Mouse (Mus musculus): ENCODE results near the gene Nhlrc2. TPM values are rescaled to one million over a fixed set of nuclear protein-coding genes. Genes with fewer than 3 reads are reported as not detected.

The Nhlrc2 gene
- polyA plus RNA-seq, 1 experiment: 1.3 TPM

- no peak for TF ChIP-seq GATA1 (IDR thresholded peaks at IDR 0.05; ENCODE audit: low read length)
- TF ChIP-seq TAL1 (IDR thresholded peaks at IDR 0.05; ENCODE audit: low read length): no peak
- H3K36me3 ChIP-seq (ENCODE audit: control insufficient read depth): no peaks in the 10 kb centered on the region
- no peaks in the 10 kb centered on the region for H3K9me3 ChIP-seq (ENCODE audit: control insufficient read depth, low read length)
- H3K27me3 ChIP-seq (ENCODE audit: control insufficient read depth): no peaks in the 10 kb centered on the region
- no peaks in the 10 kb centered on the region for H3K4me1 ChIP-seq (ENCODE audit: control insufficient read depth)
- no peak overlapping the region for H3K4me3 ChIP-seq (replicated peaks)
Measured at GRCm38 (mm10) chr19:56631017-56631416, 83.0 kb downstream of the Nhlrc2 start.

GRCm38 (mm10) chr19:56631451-56631901 lies 83.4 kb downstream of the Nhlrc2 start:
- Histone ChIP-seq H3K27me3 (ENCODE audit: control insufficient read depth) (no peaks in the 10 kb centered on the region), H3K9me3 (ENCODE audit: control insufficient read depth, low read length) (no peaks in the 10 kb centered on the region), H3K36me3 (ENCODE audit: control insufficient read depth) (no peaks in the 10 kb centered on the region), H3K4me3 (replicated peaks) (no peak overlapping the region), H3K4me1 (ENCODE audit: control insufficient read depth) (no peaks in the 10 kb centered on the region)
- no peak for TF ChIP-seq TAL1 (IDR thresholded peaks at IDR 0.05; ENCODE audit: low read length)
- TF ChIP-seq GATA1 (IDR thresholded peaks at IDR 0.05; ENCODE audit: low read length): no peak

DNA sequence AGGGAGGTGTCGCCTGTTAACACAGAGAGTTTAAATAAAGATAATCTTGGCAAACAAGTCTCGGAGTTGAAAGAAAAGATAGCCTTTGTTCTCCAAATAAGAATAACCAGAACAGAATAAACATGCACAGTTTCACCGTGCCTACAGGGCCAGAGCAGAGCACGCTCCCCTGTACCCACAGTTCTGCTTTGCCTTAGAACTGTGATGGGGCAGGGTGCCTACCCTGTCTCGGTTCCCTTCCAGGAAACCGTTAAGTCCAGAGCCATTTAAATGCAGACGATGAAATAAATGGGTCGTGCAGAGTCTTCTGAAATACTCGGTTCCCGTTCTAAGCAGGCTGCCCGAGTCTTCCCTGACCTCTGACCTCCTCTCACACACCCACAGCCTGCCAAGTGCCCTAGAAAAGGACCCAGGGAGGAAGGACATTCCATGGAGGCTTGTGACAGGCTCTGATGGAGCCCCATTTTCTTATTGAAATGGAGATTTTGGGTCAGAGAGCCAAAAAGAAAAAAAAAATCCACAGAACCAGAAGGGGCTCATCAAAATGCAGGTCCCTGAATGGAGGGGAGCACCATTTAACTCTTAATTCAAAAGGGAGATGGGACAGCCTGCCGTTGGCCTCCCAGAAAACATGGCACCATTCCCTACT lies 89.1 kb downstream of the Nhlrc2 start:
- H3K36me3 ChIP-seq (ENCODE audit: control insufficient read depth): no peaks in the 10 kb centered on the region
- H3K9me3 ChIP-seq (ENCODE audit: control insufficient read depth, low read length): peaks cover 11% of the 10 kb centered on the region
- no peak overlapping the region for H3K4me3 ChIP-seq (replicated peaks)
- H3K4me1 ChIP-seq (ENCODE audit: control insufficient read depth): no peaks in the 10 kb centered on the region
- no peak for TF ChIP-seq GATA1 (IDR thresholded peaks at IDR 0.05; ENCODE audit: low read length)
- no peak for TF ChIP-seq TAL1 (IDR thresholded peaks at IDR 0.05; ENCODE audit: low read length)
- H3K27me3 ChIP-seq (ENCODE audit: control insufficient read depth): no peaks in the 10 kb centered on the region

DNA sequence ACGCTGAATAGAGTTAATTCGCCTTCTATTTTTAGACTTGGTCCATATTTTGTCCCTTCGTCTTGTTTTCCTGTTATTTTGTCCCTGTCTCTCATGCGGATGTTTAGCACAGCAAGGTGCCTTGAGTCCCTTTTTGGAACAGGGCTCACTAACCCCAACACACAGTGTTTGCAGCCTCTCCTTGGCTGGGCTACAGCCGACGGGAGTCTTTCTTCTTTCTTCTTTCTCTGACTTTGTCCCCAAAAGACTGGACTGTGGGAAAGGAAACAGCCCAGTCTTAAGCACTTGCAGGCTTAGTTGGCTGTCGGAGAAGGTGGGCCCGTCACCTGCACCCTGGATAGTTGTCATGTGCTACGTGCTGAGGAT lies 89.6 kb downstream of the Nhlrc2 start:
- TF ChIP-seq TAL1 (IDR thresholded peaks at IDR 0.05; ENCODE audit: low read length) (no peak), GATA1 (IDR thresholded peaks at IDR 0.05; ENCODE audit: low read length) (no peak)
- Histone ChIP-seq H3K9me3 (ENCODE audit: control insufficient read depth, low read length) (peaks cover 12% of the 10 kb centered on the region), H3K36me3 (ENCODE audit: control insufficient read depth) (no peaks in the 10 kb centered on the region), H3K27me3 (ENCODE audit: control insufficient read depth) (no peaks in the 10 kb centered on the region), H3K4me3 (replicated peaks) (no peak overlapping the region), H3K4me1 (ENCODE audit: control insufficient read depth) (no peaks in the 10 kb centered on the region)

DNA sequence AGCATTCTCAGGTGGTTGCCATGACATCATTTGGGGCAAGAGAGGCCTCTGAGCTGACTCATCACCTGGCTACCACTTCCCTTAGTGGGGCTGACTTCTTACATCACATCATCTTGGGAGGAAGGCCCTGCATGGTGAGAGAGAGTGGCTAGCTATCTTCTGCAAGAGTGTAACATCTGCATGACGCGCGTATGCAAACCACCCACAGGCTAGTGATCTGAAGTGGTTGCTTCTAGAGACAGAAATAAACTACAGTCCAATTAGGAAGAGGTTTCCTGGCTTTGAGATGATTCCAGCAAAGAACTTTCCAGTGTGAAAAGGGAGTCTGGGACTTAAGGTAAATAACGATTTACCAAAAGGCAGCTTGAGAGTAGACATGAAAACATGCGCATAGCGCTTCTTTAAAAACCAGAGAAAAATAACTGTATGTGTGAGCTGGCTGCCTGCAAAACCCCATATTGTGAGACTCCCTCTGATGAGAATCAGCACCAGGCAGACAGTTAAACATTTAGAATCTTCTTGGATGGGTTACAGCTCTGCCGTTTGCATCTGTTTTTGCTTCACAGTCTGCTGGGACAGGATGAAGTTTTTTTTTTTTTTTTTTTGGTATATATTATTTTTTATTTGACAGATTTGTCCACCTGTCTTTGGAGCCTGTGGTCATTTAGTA lies 99.5 kb downstream of the Nhlrc2 start:
- Histone ChIP-seq H3K4me1 (ENCODE audit: control insufficient read depth) (no peaks in the 10 kb centered on the region), H3K36me3 (ENCODE audit: control insufficient read depth) (no peaks in the 10 kb centered on the region), H3K4me3 (replicated peaks) (no peak overlapping the region), H3K9me3 (ENCODE audit: control insufficient read depth, low read length) (peaks cover 6% of the 10 kb centered on the region), H3K27me3 (ENCODE audit: control insufficient read depth) (no peaks in the 10 kb centered on the region)
- no peak for TF ChIP-seq GATA1 (IDR thresholded peaks at IDR 0.05; ENCODE audit: low read length)
- no peak for TF ChIP-seq TAL1 (IDR thresholded peaks at IDR 0.05; ENCODE audit: low read length)

- H3K9me3 ChIP-seq (ENCODE audit: control insufficient read depth, low read length): peaks cover 2% of the 10 kb centered on the region; the same call in 1 of the 2 replicates
- no peak overlapping the region for H3K4me3 ChIP-seq (replicated peaks)
- TF ChIP-seq GATA1 (IDR thresholded peaks at IDR 0.05; ENCODE audit: low read length): no peak
- TF ChIP-seq TAL1 (IDR thresholded peaks at IDR 0.05; ENCODE audit: low read length): no peak
- no peaks in the 10 kb centered on the region for H3K4me1 ChIP-seq (ENCODE audit: control insufficient read depth)
- no peaks in the 10 kb centered on the region for H3K27me3 ChIP-seq (ENCODE audit: control insufficient read depth)
- no peaks in the 10 kb centered on the region for H3K36me3 ChIP-seq (ENCODE audit: control insufficient read depth)
Measured at GRCm38 (mm10) chr19:56651262-56651661, 103.2 kb downstream of the Nhlrc2 start.

DNA sequence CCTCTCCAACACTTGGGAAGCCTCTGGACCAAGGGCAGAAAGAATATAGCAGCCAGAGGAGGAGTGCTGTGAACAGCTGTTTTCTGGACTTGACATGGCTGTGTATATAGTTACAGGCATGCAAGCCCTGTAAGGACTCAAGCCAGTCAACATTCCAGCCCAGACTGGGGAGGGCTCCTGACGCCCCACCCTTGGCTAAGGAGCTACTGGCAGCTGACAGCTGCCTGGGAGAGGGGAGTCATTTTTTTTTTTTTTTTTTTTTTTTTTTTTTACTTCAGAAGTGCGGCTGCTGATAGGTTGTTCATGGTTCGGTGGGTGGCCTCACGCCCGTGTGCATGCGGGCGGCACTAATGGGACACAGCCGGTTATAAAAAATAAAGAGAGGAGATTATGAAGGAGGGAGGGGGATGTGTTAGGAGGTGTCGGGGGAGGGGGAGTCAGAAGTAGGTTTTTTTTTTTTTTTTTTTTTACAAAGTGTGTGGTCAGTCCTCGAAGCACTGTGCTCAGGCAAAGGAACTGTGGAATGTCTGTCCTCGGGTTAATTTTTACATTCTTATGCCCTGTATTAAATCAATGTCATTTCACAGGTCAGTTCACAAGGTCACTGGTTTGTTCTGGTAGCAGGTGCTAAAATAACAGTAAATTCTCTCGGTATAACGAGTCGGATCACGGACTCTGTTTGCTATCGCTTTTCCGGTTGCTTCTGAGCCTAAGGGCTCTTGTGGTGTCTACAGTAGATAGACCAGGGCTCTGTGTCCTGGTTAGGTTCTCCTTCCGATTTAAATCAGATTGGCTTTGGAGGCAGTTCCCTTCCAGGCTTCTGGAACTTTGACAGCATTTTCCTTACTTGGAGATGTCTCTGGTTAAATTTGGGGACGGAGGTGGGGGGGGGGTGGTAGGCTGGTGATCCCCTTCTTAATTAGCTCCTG lies 104.2 kb downstream of the Nhlrc2 start:
- Histone ChIP-seq H3K27me3 (ENCODE audit: control insufficient read depth) (no peaks in the 10 kb centered on the region), H3K36me3 (ENCODE audit: control insufficient read depth) (no peaks in the 10 kb centered on the region), H3K9me3 (ENCODE audit: control insufficient read depth, low read length) (peaks cover 2% of the 10 kb centered on the region; the same call in 1 of the 2 replicates), H3K4me3 (replicated peaks) (no peak overlapping the region), H3K4me1 (ENCODE audit: control insufficient read depth) (no peaks in the 10 kb centered on the region)
- TF ChIP-seq GATA1 (IDR thresholded peaks at IDR 0.05; ENCODE audit: low read length): no peak
- TF ChIP-seq TAL1 (IDR thresholded peaks at IDR 0.05; ENCODE audit: low read length): no peak

Other genes with a start within 250 kb of the Nhlrc2 start
- 0.01 TPM in 1 of 2 replicates, not detected in the other for gene Nrap, start 158.2 kb upstream of the Nhlrc2 start, polyA plus RNA-seq (2012)
- 0.47 and 0.57 TPM in 2 replicates for gene Casp7, start 151.1 kb upstream of the Nhlrc2 start, polyA plus RNA-seq (2012)
- gene Plekhs1, start 86.6 kb upstream of the Nhlrc2 start, polyA plus RNA-seq (2012): not detected in 2 replicates
- 0.14 and 0.60 TPM in 2 replicates for gene Dclre1a, start within 50 bp of the Nhlrc2 start, polyA plus RNA-seq (2012)
- 0.02 and 0.06 TPM in 2 replicates for gene Adrb1, start 173.9 kb downstream of the Nhlrc2 start, polyA plus RNA-seq (2012)

All from erythroblast, embryonic 14.5 days (primary cell).